Mouse (Mus musculus) 416B (cell line): ENCODE results near the gene Scn7a.

Source experiments
- DNase-seq: peaks from one replicate; pipeline ENCODE4 v3.0.0; 2011; ENCODE audit warnings: low read depth

Gene Scn7a

DNA sequence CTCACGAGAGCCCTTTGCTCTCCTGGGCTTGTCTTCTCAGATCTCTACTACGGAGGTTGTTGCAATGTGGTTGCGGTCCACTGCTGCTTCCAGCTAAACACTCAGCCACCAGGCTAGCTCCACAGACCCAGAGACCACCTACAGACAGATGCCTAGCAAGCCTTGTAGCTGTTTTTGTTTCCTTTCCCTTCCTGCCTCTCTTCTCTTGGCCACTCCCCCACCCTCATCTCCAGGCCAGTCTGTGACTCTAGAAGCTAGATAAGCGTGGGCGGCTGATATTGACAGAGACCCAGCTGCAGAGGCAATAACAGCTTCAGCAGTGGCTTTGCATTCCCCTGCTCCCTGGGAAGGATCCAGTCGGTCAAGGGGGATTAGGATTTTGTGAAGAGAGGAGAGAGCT lies at the start of gene Scn7a:
TSS of gene Scn7a (minus strand) at position 150 of the 400 bp plus-strand sequence.
- DNase-seq: no peak

DNA sequence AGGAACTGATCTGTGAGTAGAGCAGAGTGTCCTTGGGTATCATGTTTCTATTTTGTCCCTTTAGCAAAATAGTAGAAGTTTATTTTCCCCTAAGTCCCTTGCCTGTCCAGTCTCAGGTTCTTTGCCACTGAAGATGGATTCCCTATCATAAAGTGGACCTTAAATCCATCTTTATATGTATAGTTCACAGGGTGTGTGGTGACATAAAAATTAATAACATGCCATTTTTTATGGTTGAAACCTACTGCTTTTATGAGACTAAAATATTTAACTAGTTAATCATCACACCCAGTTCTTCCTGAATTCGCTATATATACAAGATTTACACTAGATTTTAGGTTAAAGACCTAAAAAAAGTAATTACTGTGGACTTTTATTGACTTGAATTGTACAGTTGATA lies 43.0 kb upstream of the Scn7a start:
- DNase-seq: no peak

DNA sequence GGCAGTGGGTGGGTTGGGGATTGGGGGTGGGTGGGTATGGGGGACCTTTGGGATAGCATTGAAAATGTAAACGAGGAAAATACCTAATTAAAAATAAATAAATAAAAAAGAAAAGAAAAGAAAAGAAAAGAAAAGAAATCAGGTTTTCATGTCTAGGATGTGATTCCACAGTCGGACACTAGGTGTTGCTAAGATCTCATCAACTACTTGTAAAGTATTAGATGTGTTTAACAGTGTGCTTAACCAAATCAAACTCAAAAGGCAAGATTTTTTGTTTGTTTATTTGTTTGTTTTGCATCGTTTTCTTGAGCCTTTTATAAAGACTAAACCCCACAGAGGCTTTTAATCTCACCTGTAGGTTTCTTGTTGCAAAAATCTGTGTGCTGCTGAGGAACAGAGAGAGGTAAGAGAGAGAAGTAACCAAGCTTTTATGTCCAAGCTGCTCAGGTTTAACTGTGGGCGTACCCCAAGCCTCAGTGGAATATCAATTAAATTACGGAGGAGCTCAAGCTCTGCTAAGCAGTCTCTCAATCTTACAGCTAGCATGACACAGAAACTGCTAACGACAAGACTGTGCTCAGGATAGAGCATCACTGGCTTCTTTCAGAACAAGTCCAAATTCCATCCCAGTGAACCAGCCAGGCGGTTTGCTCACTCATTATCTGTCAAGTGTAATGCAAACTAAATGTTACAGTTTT lies 35.3 kb upstream of the Scn7a start:
- peak; percentile 16 for DNase-seq

DNA sequence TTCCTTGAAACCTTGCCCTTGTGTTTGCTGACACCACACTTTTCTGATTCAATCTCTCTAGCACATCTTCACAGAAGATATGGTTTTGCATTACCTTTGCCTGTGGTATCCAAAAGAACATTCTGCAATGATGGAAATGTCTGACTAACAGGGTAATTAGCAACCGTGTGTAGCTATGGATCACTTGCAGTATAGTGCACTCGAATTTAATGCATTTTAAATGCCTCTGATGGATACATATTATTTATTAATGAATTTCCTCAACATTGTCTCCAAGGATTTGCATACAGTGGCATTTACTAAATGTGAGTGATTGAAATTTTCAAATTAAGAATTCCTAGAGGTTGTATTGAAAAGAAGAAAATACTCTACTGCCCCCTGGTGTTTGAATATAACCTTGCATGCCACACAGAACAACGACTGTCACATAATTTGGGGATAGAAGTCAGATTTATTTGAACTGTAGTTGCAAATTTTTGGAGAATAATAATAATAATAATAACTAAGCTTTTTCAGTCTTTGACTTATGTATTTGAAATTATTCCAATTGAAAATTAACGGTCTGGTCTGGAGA lies 15.0 kb upstream of the Scn7a start:
- DNase-seq: peak; percentile 24

DNA sequence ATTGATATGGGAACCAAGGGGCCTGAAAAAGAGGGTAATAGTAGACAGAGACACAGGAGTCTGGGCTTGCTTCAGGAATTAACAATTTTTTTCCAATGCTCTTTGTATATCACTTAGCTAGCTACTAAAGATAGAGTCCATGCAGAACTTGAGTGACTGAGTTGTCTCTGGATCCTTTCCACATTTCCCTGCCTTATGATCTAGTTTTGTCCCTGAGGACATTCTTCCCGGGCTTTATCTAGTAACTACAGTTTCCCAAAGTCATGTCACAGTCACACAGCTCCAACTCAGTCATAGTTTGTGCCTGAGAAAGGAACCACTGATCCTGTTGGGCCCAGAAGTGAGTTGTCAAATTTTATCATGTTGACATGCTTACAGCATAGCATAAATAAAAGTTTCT lies 12.8 kb upstream of the Scn7a start:
- no peak for DNase-seq

DNA sequence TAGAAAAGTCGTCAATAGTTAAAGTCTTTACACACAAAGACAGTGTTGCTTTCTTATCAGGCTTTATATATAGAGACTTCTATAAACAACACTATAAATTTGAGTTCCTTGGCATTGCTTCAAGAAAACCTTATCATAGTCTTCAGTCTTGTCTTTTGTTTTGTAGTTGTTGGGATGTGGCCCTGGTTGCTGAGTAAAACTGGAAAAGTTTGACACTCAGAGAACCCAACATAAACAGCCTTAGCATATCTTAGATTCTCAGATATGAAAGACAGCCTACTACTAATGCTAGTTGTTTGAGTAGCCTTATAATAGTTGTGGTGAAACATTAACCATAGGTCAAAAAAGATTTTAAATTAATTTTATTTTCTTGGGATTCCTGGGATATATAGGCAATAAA lies 6.9 kb upstream of the Scn7a start:
- no peak for DNase-seq

DNA sequence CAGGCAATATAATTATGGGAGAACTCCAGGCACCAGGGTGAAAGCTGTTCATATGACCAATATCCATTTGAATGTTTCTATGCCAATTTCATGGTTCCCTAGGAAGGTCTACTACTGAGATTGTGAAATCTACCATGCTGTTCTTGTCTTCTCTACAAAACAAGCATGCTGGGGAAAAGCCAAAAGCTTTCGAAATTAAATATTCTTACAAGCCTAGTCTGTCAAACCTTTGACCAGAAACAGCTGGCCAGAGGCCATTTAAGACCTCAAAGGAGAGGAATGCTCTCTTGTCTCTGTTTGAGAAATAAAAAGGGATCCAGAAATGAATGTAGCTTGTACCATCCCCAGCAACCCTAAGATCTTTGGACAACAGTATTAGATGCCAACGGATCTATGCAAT lies 3.8 kb downstream of the Scn7a start:
- no peak for DNase-seq

DNA sequence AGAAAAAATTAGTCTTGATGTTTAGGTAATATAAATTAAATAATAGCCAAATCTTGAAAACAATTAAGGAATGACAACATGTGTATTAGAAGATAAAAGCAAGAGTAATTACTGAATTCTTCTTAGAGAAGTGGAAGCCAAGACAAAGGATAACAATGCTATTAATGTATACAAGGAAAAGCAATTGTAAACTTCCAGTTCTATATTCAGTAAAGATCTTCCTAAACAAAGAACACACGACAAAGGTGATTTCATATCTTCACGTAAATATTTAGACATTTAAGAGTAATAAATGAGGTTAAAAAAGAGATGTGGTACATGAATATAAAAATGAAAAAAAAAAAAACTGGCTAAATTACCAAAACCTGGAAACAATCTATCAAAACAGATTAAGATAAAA lies 16.7 kb downstream of the Scn7a start:
- no peak for DNase-seq

DNA sequence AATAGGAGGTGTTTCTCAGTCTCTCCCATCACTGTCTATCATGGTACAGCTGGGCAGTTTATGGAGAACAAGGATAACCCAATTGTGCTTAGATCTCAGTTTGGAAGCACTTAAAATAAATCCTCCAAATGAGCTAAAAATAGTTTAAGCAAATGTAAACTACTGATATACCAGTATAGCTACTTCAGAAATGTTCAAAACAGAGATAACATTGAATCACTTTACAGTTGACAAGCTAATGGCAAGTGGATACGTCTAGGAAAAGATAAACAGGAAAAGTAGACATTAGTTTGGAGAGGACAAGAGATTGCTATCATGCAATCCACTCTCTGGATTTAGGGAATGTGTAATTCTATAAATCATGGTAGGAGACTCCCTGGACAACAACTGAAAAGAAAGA lies 19.5 kb downstream of the Scn7a start:
- no peak for DNase-seq

DNA sequence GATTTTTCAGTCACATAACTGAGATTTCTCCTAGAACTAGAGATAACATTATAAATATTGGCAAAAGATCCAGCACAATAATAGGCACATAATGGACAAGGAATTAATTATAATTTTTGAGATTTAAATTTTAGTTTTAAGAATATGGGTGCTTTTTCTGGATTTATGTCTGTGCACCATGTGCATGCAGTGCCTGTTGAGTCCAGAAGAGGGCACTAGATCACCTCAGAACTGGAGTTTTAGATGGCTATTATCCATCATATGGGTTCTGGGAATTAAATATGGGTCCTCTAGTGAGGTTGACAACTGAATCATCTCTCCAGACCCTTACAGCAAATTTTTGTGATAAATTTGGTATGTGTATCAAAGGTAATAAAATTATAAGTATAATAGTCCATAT lies 21.8 kb downstream of the Scn7a start:
- peak; percentile 21 for DNase-seq

DNA sequence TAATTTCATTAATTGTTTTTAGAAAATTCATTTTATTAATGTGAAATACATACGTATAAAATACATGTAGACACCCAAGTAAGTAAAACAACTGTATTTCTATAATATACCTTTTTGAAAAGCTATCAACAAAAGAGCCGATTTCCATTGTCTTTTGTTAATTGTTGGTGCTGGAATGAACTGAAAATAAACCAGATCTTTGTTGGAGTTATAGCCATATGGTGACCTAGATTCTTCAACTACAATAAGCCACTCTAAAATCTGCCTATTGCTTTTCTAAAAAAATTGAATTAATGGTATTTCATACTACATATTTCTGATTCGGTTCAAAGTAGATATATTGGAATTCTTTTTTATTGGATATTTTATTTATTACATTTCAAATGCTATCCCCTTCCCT lies 56.7 kb downstream of the Scn7a start:
- no peak for DNase-seq

DNA sequence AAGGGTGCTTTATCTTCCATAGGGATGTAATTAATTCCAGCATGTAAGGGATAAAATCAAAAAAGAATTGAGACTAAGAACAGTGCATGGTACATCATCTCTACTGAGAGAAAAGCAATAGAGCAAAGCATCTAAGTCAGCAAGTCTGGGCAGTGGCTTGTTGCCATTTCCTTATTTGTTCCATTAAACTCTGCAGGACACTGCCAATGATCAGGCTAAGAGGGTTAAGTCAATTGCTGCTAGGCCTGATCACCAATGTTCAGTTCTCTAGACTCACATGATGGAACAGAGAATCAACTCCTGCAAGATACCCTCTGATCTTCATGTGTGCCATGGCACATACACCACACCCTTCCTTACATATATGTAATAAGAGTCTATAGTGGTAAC lies 57.1 kb downstream of the Scn7a start:
- DNase-seq: no peak

DNA sequence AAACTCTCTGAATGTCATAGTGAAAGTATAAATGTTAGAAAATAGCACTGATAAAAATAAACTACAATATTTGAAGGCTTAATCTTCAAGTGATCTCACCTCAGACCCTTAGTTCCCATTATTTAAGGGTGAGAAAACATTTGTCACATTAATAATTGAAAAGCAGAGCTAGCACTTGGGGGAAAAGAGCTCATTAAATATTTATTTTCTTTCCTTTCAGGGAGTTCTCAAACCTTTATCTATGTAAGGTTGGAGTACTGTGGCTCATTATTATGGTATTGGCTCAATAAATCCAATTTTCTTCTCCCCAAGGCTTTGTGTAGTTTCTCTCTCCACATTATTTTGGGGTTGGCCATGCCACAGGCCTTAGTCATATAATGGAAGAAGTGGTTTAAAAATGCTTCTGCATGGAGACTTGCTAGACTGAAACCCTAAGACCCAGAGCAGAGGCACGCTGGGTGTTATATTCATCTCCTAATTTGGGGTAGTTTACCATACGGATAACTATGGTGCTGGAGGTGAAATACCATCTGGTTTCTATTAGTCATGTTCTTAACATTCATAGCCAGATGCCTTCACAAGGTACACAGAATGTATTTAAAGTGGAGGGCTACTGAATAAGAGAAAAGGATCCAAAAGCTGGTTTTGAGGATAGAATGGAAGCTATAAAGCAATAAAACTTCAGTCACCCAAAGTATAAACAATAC lies 57.7 kb downstream of the Scn7a start:
- no peak for DNase-seq

DNA sequence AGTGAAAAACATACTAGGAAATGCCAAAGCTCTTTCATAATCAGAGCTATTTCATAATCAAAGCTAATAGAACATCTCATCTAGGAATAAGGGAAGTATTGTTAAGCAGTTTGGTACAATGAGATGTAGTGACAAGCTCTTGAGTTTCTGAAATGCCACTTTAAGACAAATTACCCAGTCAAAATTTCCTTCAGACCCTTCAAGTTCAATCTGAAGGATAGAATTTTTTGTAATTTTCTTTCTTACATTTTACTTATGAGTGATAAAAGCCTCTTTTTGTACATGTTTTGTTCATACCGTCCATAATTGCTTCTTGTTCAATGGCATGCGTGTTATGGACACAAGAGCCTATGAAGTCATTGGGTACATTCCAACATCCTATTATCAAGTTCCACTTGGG lies 72.6 kb downstream of the Scn7a start:
- DNase-seq: no peak

DNA sequence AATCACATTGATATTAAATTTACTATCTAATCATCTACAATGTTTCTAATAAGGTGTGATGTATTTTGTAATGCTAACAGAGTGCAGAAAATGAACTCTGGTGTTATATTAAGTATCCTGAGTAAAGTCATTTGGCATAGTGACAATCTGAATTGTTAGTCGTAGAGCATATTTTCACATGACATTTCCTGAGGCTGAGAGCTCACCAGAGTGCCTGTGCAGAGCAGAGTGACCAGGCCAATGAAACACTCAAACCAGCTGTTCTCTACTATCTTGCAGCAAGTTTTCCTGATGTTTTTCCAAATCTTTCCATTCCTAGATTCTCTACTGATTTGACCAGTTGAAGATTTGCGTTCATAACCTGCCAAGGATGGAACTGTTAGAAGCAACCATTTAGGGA lies 92.4 kb downstream of the Scn7a start:
- no peak for DNase-seq

DNA sequence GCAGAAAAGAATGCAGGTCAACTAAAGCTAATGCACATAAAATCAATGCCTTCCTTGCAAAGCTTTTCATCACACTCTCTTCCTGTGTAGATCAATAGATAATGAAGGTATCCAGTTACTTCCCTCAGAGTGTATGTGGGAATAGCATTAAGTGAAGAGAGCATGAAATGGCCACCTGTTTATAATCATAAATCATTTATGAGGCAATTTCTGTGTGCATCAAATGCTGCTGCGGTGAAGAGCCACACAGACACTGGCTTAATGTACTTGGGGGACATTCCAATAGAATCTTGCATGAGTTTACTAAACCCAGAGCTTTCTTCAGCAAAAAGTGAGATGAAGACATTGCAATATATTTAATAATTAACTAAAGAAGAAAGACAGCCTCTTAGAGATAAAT lies 122.7 kb downstream of the Scn7a start:
- DNase-seq: no peak

DNA sequence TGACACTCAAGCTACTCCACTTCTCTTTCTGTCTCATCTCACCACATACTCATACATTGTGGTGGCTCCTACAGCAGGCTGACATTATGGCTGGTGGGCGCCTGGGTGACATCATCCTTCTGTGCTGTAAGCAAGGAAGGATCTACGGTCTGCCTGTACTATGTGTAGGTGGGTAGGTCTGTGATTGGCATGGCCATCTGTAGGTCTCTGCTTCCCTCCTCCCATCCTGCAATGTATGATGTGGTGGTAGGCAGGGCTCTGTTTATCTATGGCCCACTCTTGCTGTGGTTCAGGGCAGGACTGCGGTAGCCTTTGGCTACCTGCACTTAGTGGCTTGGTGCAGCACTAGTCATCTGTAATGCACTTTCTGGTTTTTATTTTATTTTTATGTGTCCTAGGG lies 128.3 kb downstream of the Scn7a start:
- DNase-seq: no peak

DNA sequence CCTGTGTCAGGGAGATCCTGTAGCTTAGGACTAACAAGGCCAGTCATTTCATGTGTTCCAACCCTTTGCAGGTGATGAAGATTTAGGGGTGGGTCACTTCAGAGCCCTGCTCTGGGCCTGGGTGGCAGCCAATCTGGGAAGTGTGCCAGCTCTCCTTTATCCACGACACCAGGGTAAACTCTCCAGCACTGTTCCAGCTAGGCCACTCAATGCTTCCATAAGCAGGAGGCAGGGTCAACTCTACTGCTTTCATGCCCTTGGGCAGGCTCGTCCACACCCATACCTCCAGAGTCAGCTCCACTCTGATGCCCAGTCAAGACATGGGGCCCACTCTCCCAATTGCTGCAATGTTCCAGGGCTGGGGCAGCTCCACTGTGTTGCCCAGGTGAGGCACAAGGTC lies 129.3 kb downstream of the Scn7a start:
- DNase-seq: no peak

DNA sequence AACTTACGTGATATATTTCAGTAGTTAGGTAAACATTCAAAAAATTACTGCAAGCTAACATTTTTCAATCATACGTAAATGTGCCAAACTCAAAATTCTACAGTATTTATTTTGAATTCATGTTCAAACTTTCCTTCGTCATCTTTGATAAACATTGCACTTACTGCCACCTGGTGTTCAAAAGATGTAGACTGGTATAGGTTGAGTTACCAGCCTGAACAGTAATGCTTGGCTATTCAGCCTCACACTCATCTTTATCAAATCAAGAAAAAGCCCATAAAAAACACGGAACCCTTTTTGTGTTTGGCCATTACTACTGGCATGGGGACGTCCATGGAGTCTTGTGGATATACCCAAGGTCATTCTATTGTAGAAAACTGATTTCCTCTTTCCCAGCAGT lies 140.3 kb downstream of the Scn7a start:
- peak; percentile 47 for DNase-seq

DNA sequence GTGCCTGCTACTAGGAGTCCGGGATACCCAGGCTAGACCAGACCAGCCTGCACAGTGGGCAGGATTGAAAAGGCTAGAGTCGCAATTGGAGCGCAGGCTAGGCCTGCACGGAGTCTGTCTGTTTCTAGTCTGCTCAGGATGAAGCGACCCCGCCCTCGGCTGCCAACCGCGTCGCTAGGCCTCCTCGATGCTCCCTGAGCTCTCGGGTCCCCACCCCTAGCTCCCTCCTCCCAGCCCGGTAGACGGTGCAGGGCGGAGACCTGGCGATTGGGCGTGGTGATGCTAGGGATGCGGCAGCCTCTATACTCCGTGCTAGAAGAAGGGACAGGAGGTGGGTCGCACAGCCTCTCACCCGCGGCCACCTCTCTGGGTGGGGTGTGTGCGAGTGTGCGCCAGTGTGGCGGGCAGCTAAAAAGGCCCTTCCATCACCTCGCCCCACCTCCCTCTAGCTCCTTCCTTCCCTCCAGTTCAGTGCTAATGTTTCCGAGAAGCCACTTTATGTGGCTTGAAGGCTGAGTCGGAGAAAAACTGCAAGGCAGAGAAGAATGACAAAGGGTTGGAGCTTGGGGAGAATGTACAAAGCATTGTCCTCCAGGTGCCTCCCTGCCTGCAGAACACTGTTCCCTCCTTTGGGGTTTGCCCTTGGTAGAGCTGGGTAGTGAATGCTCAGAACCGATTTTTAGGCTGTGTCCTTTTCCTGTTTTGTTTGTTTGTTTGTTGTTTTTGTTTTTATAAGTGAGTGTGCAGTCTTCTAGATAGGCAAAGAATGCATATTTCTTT lies 149.9 kb downstream of the Scn7a start, which contains the start of gene Scn9a:
TSS of gene Scn9a (minus strand) at position 383 of the 780 bp plus-strand sequence.
- DNase-seq: no peak

DNA sequence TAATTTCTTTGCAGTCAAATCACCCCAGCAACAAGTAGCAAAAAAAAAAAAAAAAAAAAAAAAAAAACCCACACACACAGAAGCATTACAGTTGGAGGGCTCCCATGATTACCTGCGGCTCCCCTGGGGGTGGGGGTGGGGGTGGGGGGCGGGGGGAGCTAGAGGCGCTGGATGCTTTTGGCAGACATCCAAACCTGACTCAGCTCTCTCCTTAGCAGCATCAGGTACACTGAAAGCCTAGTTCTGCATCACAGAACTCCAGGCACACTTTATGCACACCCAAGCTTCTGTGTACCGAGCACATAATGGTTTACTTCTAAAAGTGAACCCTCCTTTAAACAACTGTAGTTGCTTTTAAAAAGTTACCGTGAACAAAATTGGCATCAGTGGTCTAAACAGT lies 152.0 kb downstream of the Scn7a start:
- no peak for DNase-seq
